Mouse (Mus musculus) neural tube, embryonic 15.5 days (tissue): ENCODE data around the gene Rfx4. TPM values are rescaled to one million over a fixed set of nuclear protein-coding genes. Genes with fewer than 3 reads are reported as not detected.
A peak's percentile ranks its signal among the peaks of the same experiment; 100 is the strongest.

Source experiments
- ATAC-seq: fragments of 200-750 bp; cut with Nextera tagmentation; 2 replicates; pipeline ENCODE4 v1.8.0; 2017; ENCODE audit warnings: mild to moderate bottlenecking, moderate TSS enrichment, moderate library complexity; ENCODE audit not compliant: low FRiP score
- H3K27ac ChIP-seq: fragments of 300-500 bp; sonication (generic); replicated peaks from 2 replicates; pipeline ENCODE4 v1.5.1; 2015; ENCODE audit warnings: mild to moderate bottlenecking, inconsistent platforms
- H3K27me3 ChIP-seq: fragments of 300-500 bp; sonication (generic); replicated peaks from 2 replicates; pipeline ENCODE4 v1.6.1; 2015; ENCODE audit warnings: inconsistent platforms
- H3K36me3 ChIP-seq: fragments of 300-500 bp; sonication (generic); 2 replicates; pipeline ENCODE4 v1.6.1; 2015; ENCODE audit warnings: inconsistent platforms
- H3K4me1 ChIP-seq: fragments of 300-500 bp; sonication (generic); 2 replicates; pipeline ENCODE4 v1.6.1; 2015; ENCODE audit warnings: inconsistent platforms
- H3K4me2 ChIP-seq: fragments of 300-500 bp; sonication (generic); 2 replicates; pipeline ENCODE4 v1.6.1; 2015; ENCODE audit warnings: inconsistent platforms, mild to moderate bottlenecking, moderate library complexity
- H3K4me3 ChIP-seq: fragments of 300-500 bp; sonication (generic); replicated peaks from 2 replicates; pipeline ENCODE4 v1.5.1; 2015; ENCODE audit warnings: mild to moderate bottlenecking, inconsistent platforms
- H3K9ac ChIP-seq: fragments of 300-500 bp; sonication (generic); replicated peaks from 2 replicates; pipeline ENCODE4 v1.6.1; 2015; ENCODE audit warnings: mild to moderate bottlenecking, inconsistent platforms
- H3K9me3 ChIP-seq: fragments of 300-500 bp; sonication (generic); replicated peaks from 2 replicates; pipeline ENCODE4 v1.6.1; 2016; ENCODE audit warnings: inconsistent platforms
- WGBS: fragments of 180-500 bp; shearing (Covaris S2); methylation state at CpG from one replicate; pipeline ENCODE4 v1.1.7; 2015; ENCODE audit warnings: mixed read lengths; 5-methylcytosine and 5-hydroxymethylcytosine counted together
- polyA plus RNA-seq: library from polyadenylated mRNA; unstranded; fragments of >200 nt; fragmentation: Nextera tagmentation; extraction: Ambion mirVana; gene quantifications from 2 replicates; pipeline ENCODE4 v1.2.1, GENCODE M21; 2015

Gene Rfx4
- polyA plus RNA-seq, 1 experiment from 2014 or later: 15.9 TPM

GRCm38 (mm10) chr10:84722711-84723110, 33.2 kb upstream of the Rfx4 start:
- H3K4me2 ChIP-seq: no peak overlapping the region
- 43% methylated on average over 12 of the region's 12 CpGs for WGBS
- peaks cover 5% of the 10 kb centered on the region; the same call in 1 of the 2 replicates for H3K4me1 ChIP-seq
- no peak for ATAC-seq
- no peak overlapping the region for H3K4me3 ChIP-seq
- H3K9ac ChIP-seq: no peak overlapping the region
- H3K27ac ChIP-seq: no peak overlapping the region
- no peaks in the 10 kb centered on the region for H3K9me3 ChIP-seq
- H3K27me3 ChIP-seq: no peaks in the 10 kb centered on the region
- H3K36me3 ChIP-seq: peaks cover 17% of the 10 kb centered on the region

GRCm38 (mm10) chr10:84727005-84727404, 28.9 kb upstream of the Rfx4 start:
- 93% methylated on average over 12 of the region's 12 CpGs for WGBS
- Histone ChIP-seq H3K4me2 (no peak overlapping the region), H3K27ac (no peak overlapping the region), H3K9ac (no peak overlapping the region), H3K9me3 (no peaks in the 10 kb centered on the region), H3K4me3 (no peak overlapping the region), H3K36me3 (peaks cover 7% of the 10 kb centered on the region), H3K27me3 (no peaks in the 10 kb centered on the region), H3K4me1 (peaks cover 5% of the 10 kb centered on the region; the same call in 1 of the 2 replicates)
- no peak for ATAC-seq

- no peak overlapping the region for H3K4me2 ChIP-seq
- H3K36me3 ChIP-seq: peaks cover 7% of the 10 kb centered on the region
- no peaks in the 10 kb centered on the region for H3K4me1 ChIP-seq
- H3K27me3 ChIP-seq: no peaks in the 10 kb centered on the region
- no peak overlapping the region for H3K4me3 ChIP-seq
- WGBS: 86% methylated on average over 4 of the region's 4 CpGs
- ATAC-seq: no peak
- H3K27ac ChIP-seq: no peak overlapping the region
- H3K9ac ChIP-seq: no peak overlapping the region
- no peaks in the 10 kb centered on the region for H3K9me3 ChIP-seq
Measured at GRCm38 (mm10) chr10:84727760-84728159, 28.1 kb upstream of the Rfx4 start.

- WGBS: 75% methylated on average over 3 of the region's 3 CpGs
- H3K27ac ChIP-seq: no peak overlapping the region
- no peak overlapping the region for H3K4me3 ChIP-seq
- H3K9me3 ChIP-seq: no peaks in the 10 kb centered on the region
- peaks cover 7% of the 10 kb centered on the region for H3K36me3 ChIP-seq
- H3K27me3 ChIP-seq: no peaks in the 10 kb centered on the region
- peaks cover 3% of the 10 kb centered on the region; the same call in 1 of the 2 replicates for H3K4me1 ChIP-seq
- no peak for ATAC-seq
- H3K4me2 ChIP-seq: no peak overlapping the region
- H3K9ac ChIP-seq: no peak overlapping the region
Measured at GRCm38 (mm10) chr10:84730078-84730477, 25.8 kb upstream of the Rfx4 start.

GRCm38 (mm10) chr10:84730956-84731355, 24.9 kb upstream of the Rfx4 start:
- no peaks in the 10 kb centered on the region for H3K27me3 ChIP-seq
- H3K9ac ChIP-seq: no peak overlapping the region
- H3K4me1 ChIP-seq: peaks cover 3% of the 10 kb centered on the region; the same call in 1 of the 2 replicates
- no peak overlapping the region for H3K4me2 ChIP-seq
- WGBS: 89% methylated on average over 9 of the region's 9 CpGs
- H3K4me3 ChIP-seq: no peak overlapping the region
- no peak overlapping the region for H3K27ac ChIP-seq
- H3K9me3 ChIP-seq: no peaks in the 10 kb centered on the region
- no peak for ATAC-seq
- H3K36me3 ChIP-seq: peaks cover 7% of the 10 kb centered on the region

GRCm38 (mm10) chr10:84733511-84733910, 22.4 kb upstream of the Rfx4 start:
- 60% methylated on average over 6 of the region's 6 CpGs for whole genome bisulfite sequencing
- Histone ChIP-seq H3K36me3 (no peaks in the 10 kb centered on the region), H3K4me1 (peaks cover 3% of the 10 kb centered on the region; the same call in 1 of the 2 replicates), H3K27me3 (no peaks in the 10 kb centered on the region), H3K4me3 (no peak overlapping the region), H3K9ac (no peak overlapping the region), H3K9me3 (no peaks in the 10 kb centered on the region), H3K27ac (no peak overlapping the region), H3K4me2 (no peak overlapping the region)
- no peak for ATAC-seq

- peak overlapping the region; percentile 87 for H3K4me2 ChIP-seq
- peak overlapping the region; percentile 44 for H3K4me3 ChIP-seq
- ATAC-seq: peak; percentile 72
- H3K9ac ChIP-seq: peak overlapping the region; percentile 40
- no peaks in the 10 kb centered on the region for H3K9me3 ChIP-seq
- under 1% methylated on average over 65 of the region's 66 CpGs for WGBS
- H3K36me3 ChIP-seq: no peaks in the 10 kb centered on the region
- H3K27me3 ChIP-seq: peaks cover 55% of the 10 kb centered on the region
- H3K4me1 ChIP-seq: peaks cover 54% of the 10 kb centered on the region
- peak overlapping the region; percentile 85 for H3K27ac ChIP-seq
Measured at GRCm38 (mm10) chr10:84754851-84755785, 744 bp upstream of the Rfx4 start.

GRCm38 (mm10) chr10:84756435-84757095, 703 bp downstream of the Rfx4 start:
- ATAC-seq: 0 out of 2 replicates have a peak, but pooled peaks have one; percentile 13
- peak overlapping the region; percentile 85 for H3K27ac ChIP-seq
- peak overlapping the region; percentile 38 for H3K9ac ChIP-seq
- H3K27me3 ChIP-seq: peaks cover 59% of the 10 kb centered on the region
- peak overlapping the region; percentile 87 for H3K4me2 ChIP-seq
- WGBS: under 1% methylated on average over 42 of the region's 42 CpGs
- H3K9me3 ChIP-seq: no peaks in the 10 kb centered on the region
- no peaks in the 10 kb centered on the region for H3K36me3 ChIP-seq
- peaks cover 61% of the 10 kb centered on the region for H3K4me1 ChIP-seq
- peak overlapping the region; percentile 44 for H3K4me3 ChIP-seq

- Histone ChIP-seq H3K36me3 (no peaks in the 10 kb centered on the region), H3K4me2 (peak overlapping the region; percentile 87), H3K9me3 (no peaks in the 10 kb centered on the region), H3K27me3 (peaks cover 59% of the 10 kb centered on the region), H3K4me3 (peak overlapping the region; percentile 44), H3K27ac (peak overlapping the region; percentile 61; the same call in 1 of the 2 replicates), H3K9ac (peak overlapping the region; percentile 47; the same call in 1 of the 2 replicates), H3K4me1 (peaks cover 61% of the 10 kb centered on the region)
- ATAC-seq: no peak
- 8% methylated on average over 22 of the region's 22 CpGs for WGBS
Measured at GRCm38 (mm10) chr10:84757426-84758199, 1.8 kb downstream of the Rfx4 start.

- H3K9me3 ChIP-seq: no peaks in the 10 kb centered on the region
- peak overlapping the region; percentile 44 for H3K4me3 ChIP-seq
- peaks cover 56% of the 10 kb centered on the region for H3K27me3 ChIP-seq
- H3K4me2 ChIP-seq: peak overlapping the region; percentile 87
- H3K9ac ChIP-seq: peak overlapping the region; percentile 18; the same call in 1 of the 2 replicates
- ATAC-seq: no peak
- no peaks in the 10 kb centered on the region for H3K36me3 ChIP-seq
- peaks cover 61% of the 10 kb centered on the region for H3K4me1 ChIP-seq
- WGBS: 9% methylated on average over 5 of the region's 5 CpGs
- peak overlapping the region; percentile 61; the same call in 1 of the 2 replicates for H3K27ac ChIP-seq
Measured at GRCm38 (mm10) chr10:84758200-84758468, 2.3 kb downstream of the Rfx4 start.
